Mouse (Mus musculus): Measurements from ENCODE around the gene Arl4d. TPM values are rescaled to one million over a fixed set of nuclear protein-coding genes. Genes with fewer than 3 reads are reported as not detected.

Gene Arl4d
- polyA plus RNA-seq, 1 experiment from 2014 or later, result 6.3 TPM

DNA sequence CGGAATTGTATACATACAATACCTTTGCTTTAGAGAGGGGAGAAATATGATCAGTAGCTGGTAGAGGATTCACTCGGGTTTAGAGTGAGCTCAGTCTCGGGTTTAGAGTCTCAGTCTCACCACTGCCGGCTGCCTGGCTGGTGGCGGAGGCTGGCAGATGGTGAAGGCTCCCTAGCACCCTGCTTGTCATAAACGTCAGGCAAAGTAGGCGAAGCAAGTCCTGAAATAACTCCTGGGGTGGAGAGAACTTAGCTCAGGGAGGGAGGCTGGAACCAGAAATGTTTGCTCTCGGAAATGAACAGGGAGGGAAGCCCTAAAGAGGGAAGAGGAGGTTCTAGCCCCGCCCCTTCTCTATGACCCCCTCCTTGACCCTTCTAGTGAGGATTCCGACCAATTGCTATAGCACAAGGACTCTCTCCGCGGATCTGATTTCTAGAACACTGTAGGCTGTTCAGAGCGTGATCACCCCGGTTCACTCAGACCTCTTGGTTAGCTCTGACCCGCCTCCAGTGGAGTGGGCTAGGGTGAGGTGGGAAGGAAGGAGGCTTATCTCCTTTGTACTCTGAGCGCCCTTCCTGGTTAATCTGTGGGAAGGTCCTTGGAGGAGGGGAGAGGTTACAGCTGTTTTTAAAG lies 7.8 kb downstream of the Arl4d start:
- Histone ChIP-seq H3K27me3 (replicated peaks; ENCODE audit: control insufficient read depth, insufficient read depth, low read length) (no peaks in the 10 kb centered on the region), H3K4me1 (replicated peaks; ENCODE audit: control insufficient read depth, insufficient read depth, low read length) (0 out of 2 replicates have a peak, but pooled peaks cover 4% of the 10 kb centered on the region), H3K9me3 (ENCODE audit: control insufficient read depth) (no peaks in the 10 kb centered on the region), H3K4me2 (replicated peaks; ENCODE audit: low read depth) (peak overlapping the region; percentile 45), H3K27ac (ENCODE audit: low read depth, low read length) (0 out of 2 replicates have a peak overlapping the region, but pooled peaks have one; percentile 23), H3K36me3 (ENCODE audit: control insufficient read depth, insufficient read depth) (no peaks in the 10 kb centered on the region), H3K9ac (ENCODE audit: low read depth, low read length) (no peak overlapping the region), H3K4me3 (ENCODE audit: low read depth, low read length) (no peak overlapping the region)
- ATAC-seq, result peak; percentile 66
- TF ChIP-seq CTCF (IDR thresholded peaks at IDR 0.05; ENCODE audit: low read depth), result no peak
- WGBS, result 7% methylated on average over 16 of the region's 16 CpGs

- WGBS, result 87% methylated on average over 5 of the region's 5 CpGs
- Histone ChIP-seq H3K4me3 (ENCODE audit: low read depth, low read length) (no peak overlapping the region), H3K4me1 (replicated peaks; ENCODE audit: control insufficient read depth, insufficient read depth, low read length) (no peaks in the 10 kb centered on the region), H3K4me2 (replicated peaks; ENCODE audit: low read depth) (no peak overlapping the region), H3K27me3 (replicated peaks; ENCODE audit: control insufficient read depth, insufficient read depth, low read length) (no peaks in the 10 kb centered on the region), H3K36me3 (ENCODE audit: control insufficient read depth, insufficient read depth) (no peaks in the 10 kb centered on the region), H3K9ac (ENCODE audit: low read depth, low read length) (no peak overlapping the region), H3K9me3 (ENCODE audit: control insufficient read depth) (no peaks in the 10 kb centered on the region), H3K27ac (ENCODE audit: low read depth, low read length) (no peak overlapping the region)
- TF ChIP-seq CTCF (IDR thresholded peaks at IDR 0.05; ENCODE audit: low read depth), result no peak
- no peak for ATAC-seq
Observed at GRCm38 (mm10) chr11:101674106-101674505, 8.8 kb downstream of the Arl4d start.

DNA sequence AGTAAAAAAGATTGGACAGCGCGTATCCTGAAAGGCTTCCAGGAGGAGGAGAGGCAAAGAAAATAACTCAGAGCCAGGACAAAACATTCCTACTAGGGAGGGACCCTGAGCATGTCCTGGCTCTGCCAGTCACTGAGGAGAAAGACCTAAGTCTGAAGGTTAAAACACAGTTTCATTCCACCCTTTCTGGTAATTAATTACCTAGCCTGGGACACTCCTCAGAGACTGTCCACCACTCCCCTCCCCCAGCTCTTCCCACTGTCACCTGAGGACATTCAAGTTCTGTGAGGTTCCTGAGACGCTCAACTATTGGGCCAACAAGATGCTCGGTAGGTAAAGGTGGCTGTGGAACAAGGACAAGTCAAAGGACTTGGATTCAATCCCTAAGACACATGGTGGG lies 10.0 kb downstream of the Arl4d start:
- Histone ChIP-seq H3K27ac (ENCODE audit: low read depth, low read length) (no peak overlapping the region), H3K4me2 (replicated peaks; ENCODE audit: low read depth) (no peak overlapping the region), H3K4me3 (ENCODE audit: low read depth, low read length) (no peak overlapping the region), H3K27me3 (replicated peaks; ENCODE audit: control insufficient read depth, insufficient read depth, low read length) (no peaks in the 10 kb centered on the region), H3K9me3 (ENCODE audit: control insufficient read depth) (no peaks in the 10 kb centered on the region), H3K9ac (ENCODE audit: low read depth, low read length) (no peak overlapping the region), H3K4me1 (replicated peaks; ENCODE audit: control insufficient read depth, insufficient read depth, low read length) (no peaks in the 10 kb centered on the region), H3K36me3 (ENCODE audit: control insufficient read depth, insufficient read depth) (no peaks in the 10 kb centered on the region)
- WGBS, result 62% methylated on average over 4 of the region's 4 CpGs
- peak; percentile 61 for ATAC-seq
- TF ChIP-seq CTCF (IDR thresholded peaks at IDR 0.05; ENCODE audit: low read depth), result no peak

- 73% methylated on average over 12 of the region's 12 CpGs for WGBS
- no peak overlapping the region for H3K4me2 ChIP-seq (replicated peaks; ENCODE audit: low read depth)
- H3K9me3 ChIP-seq (ENCODE audit: control insufficient read depth), result no peaks in the 10 kb centered on the region
- no peak for ATAC-seq
- H3K27ac ChIP-seq (ENCODE audit: low read depth, low read length), result no peak overlapping the region
- H3K4me3 ChIP-seq (ENCODE audit: low read depth, low read length), result no peak overlapping the region
- H3K27me3 ChIP-seq (replicated peaks; ENCODE audit: control insufficient read depth, insufficient read depth, low read length), result no peaks in the 10 kb centered on the region
- no peak for TF ChIP-seq CTCF (IDR thresholded peaks at IDR 0.05; ENCODE audit: low read depth)
- no peaks in the 10 kb centered on the region for H3K36me3 ChIP-seq (ENCODE audit: control insufficient read depth, insufficient read depth)
- H3K4me1 ChIP-seq (replicated peaks; ENCODE audit: control insufficient read depth, insufficient read depth, low read length), result no peaks in the 10 kb centered on the region
- no peak overlapping the region for H3K9ac ChIP-seq (ENCODE audit: low read depth, low read length)
Observed at GRCm38 (mm10) chr11:101677655-101678054, 12.3 kb downstream of the Arl4d start.

GRCm38 (mm10) chr11:101678770-101679169 lies 13.4 kb downstream of the Arl4d start:
- Histone ChIP-seq H3K9me3 (ENCODE audit: control insufficient read depth) (no peaks in the 10 kb centered on the region), H3K27ac (ENCODE audit: low read depth, low read length) (no peak overlapping the region), H3K4me2 (replicated peaks; ENCODE audit: low read depth) (no peak overlapping the region), H3K36me3 (ENCODE audit: control insufficient read depth, insufficient read depth) (no peaks in the 10 kb centered on the region), H3K9ac (ENCODE audit: low read depth, low read length) (no peak overlapping the region), H3K4me3 (ENCODE audit: low read depth, low read length) (no peak overlapping the region), H3K27me3 (replicated peaks; ENCODE audit: control insufficient read depth, insufficient read depth, low read length) (no peaks in the 10 kb centered on the region), H3K4me1 (replicated peaks; ENCODE audit: control insufficient read depth, insufficient read depth, low read length) (no peaks in the 10 kb centered on the region)
- 63% methylated on average over 5 of the region's 5 CpGs for WGBS
- no peak for ATAC-seq
- TF ChIP-seq CTCF (IDR thresholded peaks at IDR 0.05; ENCODE audit: low read depth), result no peak

DNA sequence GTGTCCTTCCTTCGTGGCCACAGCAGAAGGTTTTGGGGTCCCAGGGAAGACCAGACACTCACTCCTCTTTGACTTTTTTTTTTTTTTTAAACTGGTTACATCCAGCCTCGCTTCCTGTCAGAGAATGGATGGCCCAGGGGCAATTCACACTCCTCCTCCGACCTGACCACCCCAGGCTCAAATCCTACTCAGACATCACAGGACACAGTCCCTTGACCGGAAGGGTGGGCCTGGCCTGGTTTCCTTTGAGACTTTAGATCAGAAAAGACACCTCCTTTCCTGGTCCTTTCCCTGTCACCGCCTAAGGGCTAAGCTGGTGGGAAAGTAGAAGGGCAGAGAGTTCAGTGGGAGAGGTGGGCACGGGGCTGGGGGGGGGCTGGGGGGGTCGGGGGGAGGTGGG lies 14.6 kb downstream of the Arl4d start:
- Histone ChIP-seq H3K27ac (ENCODE audit: low read depth, low read length) (no peak overlapping the region), H3K9me3 (ENCODE audit: control insufficient read depth) (no peaks in the 10 kb centered on the region), H3K27me3 (replicated peaks; ENCODE audit: control insufficient read depth, insufficient read depth, low read length) (no peaks in the 10 kb centered on the region), H3K4me1 (replicated peaks; ENCODE audit: control insufficient read depth, insufficient read depth, low read length) (no peaks in the 10 kb centered on the region), H3K4me2 (replicated peaks; ENCODE audit: low read depth) (no peak overlapping the region), H3K36me3 (ENCODE audit: control insufficient read depth, insufficient read depth) (no peaks in the 10 kb centered on the region), H3K4me3 (ENCODE audit: low read depth, low read length) (no peak overlapping the region), H3K9ac (ENCODE audit: low read depth, low read length) (no peak overlapping the region)
- 52% methylated on average over 7 of the region's 7 CpGs for WGBS
- TF ChIP-seq CTCF (IDR thresholded peaks at IDR 0.05; ENCODE audit: low read depth), result no peak
- no peak for ATAC-seq
